Mouse (Mus musculus): Measurements from ENCODE around the gene Slc36a3.

The Slc36a3 gene

DNA sequence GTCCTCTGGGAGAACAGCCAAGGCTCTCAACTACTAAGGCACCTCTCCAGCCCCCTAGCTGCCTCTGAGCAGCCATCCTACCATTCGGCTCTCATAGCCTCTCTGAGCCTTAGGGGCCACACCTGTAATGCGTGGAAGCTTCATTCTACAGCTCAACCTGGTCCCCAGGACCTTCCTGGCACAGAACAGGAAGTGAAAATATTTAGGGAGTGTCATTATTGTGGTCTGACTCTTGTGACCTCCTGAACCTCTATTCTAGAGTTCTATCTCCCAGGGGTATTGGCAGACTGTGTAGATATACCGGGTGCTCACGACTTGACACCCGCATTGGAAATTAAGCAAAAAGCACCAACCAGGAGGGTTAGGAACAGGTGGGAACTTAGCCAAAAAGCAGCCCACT lies 75.3 kb downstream of the Slc36a3 start:
- no peak for DNase-seq (ENCODE audit: low read depth, low spot score)

GRCm38 (mm10) chr11:55075602-55076001 lies 75.9 kb downstream of the Slc36a3 start:
- DNase-seq (ENCODE audit: low read depth, low spot score), result no peak

All from c-Kit-negative CD71-positive TER-119-positive erythroid progenitor cells, embryonic 14.5 days (primary cell).